Mouse (Mus musculus) ES-Bruce4 (cell line): ENCODE data around the gene Hist1h3a. TPM values are rescaled to one million over a fixed set of nuclear protein-coding genes. Genes with fewer than 3 reads are reported as not detected.
"Not testable (repeated sequence)": the region's sequence is repeated elsewhere in the genome, so short reads cannot be mapped to it uniquely, and the experiment has no call there.

ENCODE experiments used
- H3K27ac ChIP-seq: 2 replicates; pipeline ENCODE4 v1.5.1; 2012; ENCODE audit warnings: low read length, inconsistent platforms; ENCODE audit not compliant: insufficient read depth
- H3K27me3 ChIP-seq: 2 replicates; pipeline ENCODE4 v1.6.1; 2012; ENCODE audit warnings: mild to moderate bottlenecking, low read length, inconsistent platforms; ENCODE audit not compliant: control insufficient read depth, poor library complexity, insufficient read depth, severe bottlenecking
- H3K36me3 ChIP-seq: 2 replicates; pipeline ENCODE4 v1.6.1; 2012; ENCODE audit warnings: inconsistent platforms, mild to moderate bottlenecking, low read length, moderate library complexity; ENCODE audit not compliant: control insufficient read depth, poor library complexity, insufficient read depth, severe bottlenecking
- H3K4me1 ChIP-seq: one replicate; pipeline ENCODE4 v1.8.1; 2011; ENCODE audit warnings: low read length; ENCODE audit not compliant: control insufficient read depth, insufficient read depth
- H3K4me3 ChIP-seq: 2 replicates; pipeline ENCODE4 v1.5.1; 2011; ENCODE audit warnings: low read depth, mild to moderate bottlenecking, low read length
- H3K9ac ChIP-seq: 2 replicates; pipeline ENCODE4 v1.6.1; 2012; ENCODE audit warnings: low read depth, mild to moderate bottlenecking, inconsistent platforms; ENCODE audit not compliant: poor library complexity, severe bottlenecking
- H3K9me3 ChIP-seq: replicated peaks from 2 replicates; pipeline ENCODE4 v1.6.1; 2012; ENCODE audit warnings: mild to moderate bottlenecking, low read length, inconsistent platforms; ENCODE audit not compliant: control insufficient read depth, poor library complexity, insufficient read depth, severe bottlenecking
- CTCF ChIP-seq: IDR thresholded peaks from one replicate; pipeline ENCODE4 v1.8.1; 2011; ENCODE audit warnings: low read depth, low read length
- EP300 ChIP-seq: IDR thresholded peaks from 2 replicates; pipeline ENCODE4 v1.6.1; 2011; ENCODE audit warnings: low read depth, low read length; ENCODE audit not compliant: insufficient read depth
- POLR2A ChIP-seq: IDR thresholded peaks from one replicate; pipeline ENCODE4 v1.8.1; 2011; ENCODE audit warnings: low read length; ENCODE audit not compliant: insufficient read depth
- polyA plus RNA-seq: library from polyadenylated mRNA; stranded (reverse); fragments of >200 nt; gene quantifications from 2 replicates; pipeline ENCODE4 v1.2.4, GENCODE M21; 2011; ENCODE audit warnings: low read depth; ENCODE audit not compliant: missing spikeins, insufficient read depth, insufficient read length

Hist1h3a gene
- polyA plus RNA-seq, 1 experiment = 5.4 TPM

- Histone ChIP-seq H3K36me3 (no peaks in the 10 kb centered on the region), H3K9ac (no peak overlapping the region), H3K4me1 (peaks cover 2% of the 10 kb centered on the region), H3K9me3 (peaks cover 3% of the 10 kb centered on the region; the same call in 1 of the 2 replicates), H3K27me3 (no peaks in the 10 kb centered on the region; the same call in 1 of the 2 replicates), H3K27ac (no peak overlapping the region), H3K4me3 (no peak overlapping the region)
- no peak for TF ChIP-seq POLR2A
- TF ChIP-seq CTCF = no peak
- TF ChIP-seq EP300 = no peak
These were observed 16.8 kb upstream of the Hist1h3a start for GRCm38 (mm10) chr13:23779025-23779424.

GRCm38 (mm10) chr13:23778339-23778738, 16.2 kb upstream of the Hist1h3a start:
- Histone ChIP-seq H3K27ac (no peak overlapping the region), H3K9me3 (peaks cover 3% of the 10 kb centered on the region; the same call in 1 of the 2 replicates), H3K27me3 (no peaks in the 10 kb centered on the region; the same call in 1 of the 2 replicates), H3K9ac (no peak overlapping the region), H3K36me3 (no peaks in the 10 kb centered on the region), H3K4me1 (peaks cover 2% of the 10 kb centered on the region), H3K4me3 (no peak overlapping the region)
- TF ChIP-seq CTCF (no peak), POLR2A (no peak), EP300 (no peak)

- Histone ChIP-seq H3K4me1 (no peaks in the 10 kb centered on the region), H3K27ac (no peak overlapping the region), H3K4me3 (no peak overlapping the region), H3K9ac (no peak overlapping the region), H3K9me3 (no peaks in the 10 kb centered on the region; the same call in 1 of the 2 replicates), H3K27me3 (no peaks in the 10 kb centered on the region), H3K36me3 (no peaks in the 10 kb centered on the region)
- TF ChIP-seq CTCF = no peak
These were observed 10.6 kb upstream of the Hist1h3a start for GRCm38 (mm10) chr13:23772561-23773313.

- H3K4me3 ChIP-seq, H3K9me3 ChIP-seq, H3K4me1 ChIP-seq, H3K9ac ChIP-seq, H3K36me3 ChIP-seq, H3K27me3 ChIP-seq, H3K27ac ChIP-seq: not testable (repeated sequence)
These were observed 7.4 kb upstream of the Hist1h3a start, which contains the start of gene Trim38 for GRCm38 (mm10) chr13:23769613-23770012. Gene Trim38, plus strand, starts transcription at chr13:23769913.

- no peaks in the 10 kb centered on the region for H3K36me3 ChIP-seq
- H3K27ac ChIP-seq = no peak overlapping the region
- H3K9me3 ChIP-seq = no peaks in the 10 kb centered on the region
- no peaks in the 10 kb centered on the region for H3K27me3 ChIP-seq
- TF ChIP-seq CTCF (no peak), EP300 (no peak), POLR2A (no peak)
- no peak overlapping the region for H3K4me3 ChIP-seq
- no peaks in the 10 kb centered on the region for H3K4me1 ChIP-seq
- no peak overlapping the region for H3K9ac ChIP-seq
These were observed 6.7 kb upstream of the Hist1h3a start for GRCm38 (mm10) chr13:23768834-23769397.

- H3K4me1 ChIP-seq = no peaks in the 10 kb centered on the region
- H3K36me3 ChIP-seq = no peaks in the 10 kb centered on the region
- no peak overlapping the region for H3K4me3 ChIP-seq
These were observed 4.6 kb upstream of the Hist1h3a start for GRCm38 (mm10) chr13:23766772-23767171.

More at GRCm38 (mm10) chr13:23766772-23767171, 4.6 kb upstream of the Hist1h3a start:
- no peak for TF ChIP-seq EP300
- no peak for TF ChIP-seq CTCF
- no peak for TF ChIP-seq POLR2A
- no peaks in the 10 kb centered on the region for H3K27me3 ChIP-seq
- no peak overlapping the region for H3K9ac ChIP-seq
- no peak overlapping the region for H3K27ac ChIP-seq
- no peaks in the 10 kb centered on the region for H3K9me3 ChIP-seq
